Mouse (Mus musculus): Measurements from ENCODE around the gene Tprgl. TPM values are rescaled to one million over a fixed set of nuclear protein-coding genes. Genes with fewer than 3 reads are reported as not detected.

Gene Tprgl
- 144 and 146 TPM in 2 replicates for polyA plus RNA-seq (2016; fragmentation: Nextera tagmentation; extraction: Ambion mirVana)

DNA sequence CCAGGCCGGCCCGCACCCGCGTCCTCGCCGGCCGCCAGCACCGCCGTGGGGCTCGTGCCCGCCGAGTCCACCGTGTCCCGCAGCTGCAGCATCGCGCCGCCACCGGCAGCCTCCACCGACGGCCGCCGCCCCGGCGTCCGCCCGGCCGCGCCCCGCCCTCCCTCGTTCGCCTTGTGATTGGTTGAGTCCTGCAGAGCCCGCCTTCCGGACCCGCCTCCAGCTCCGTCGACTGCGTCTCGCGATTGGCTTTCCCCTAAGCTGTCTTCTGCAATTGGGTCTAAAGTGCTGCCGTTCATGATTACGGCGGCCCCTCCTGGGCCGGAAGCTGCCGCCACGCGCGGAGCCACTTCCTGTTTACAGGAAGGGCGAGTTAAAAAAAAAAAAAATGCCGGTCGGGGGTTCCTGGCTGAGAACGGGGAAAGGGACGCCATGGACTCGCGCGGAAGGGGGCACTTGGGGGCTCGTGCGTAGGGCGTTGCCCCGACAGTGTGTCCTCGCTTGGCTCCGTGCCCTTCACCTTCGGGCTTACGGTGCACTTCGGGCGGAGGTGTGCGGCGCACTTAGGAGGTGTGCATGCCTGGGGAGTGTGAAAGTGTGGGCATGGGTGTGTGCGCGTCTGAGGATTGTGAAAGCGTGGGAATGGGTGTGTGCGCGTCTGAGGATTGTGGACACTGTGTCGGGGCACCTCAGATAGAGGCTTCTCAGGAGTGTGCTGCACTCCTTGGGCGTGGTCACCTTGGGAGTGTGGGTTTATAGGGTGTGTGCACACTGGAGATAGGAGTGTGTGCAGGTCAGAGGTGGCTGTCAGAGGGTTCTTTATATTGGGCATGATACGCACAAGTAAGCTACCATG is at the start of gene Tprgl:
Gene Tprgl (minus strand): TSS at position 129 of the 853 bp plus-strand sequence.
- peak within 1 kb of the TSS; percentile 71 for H3K9ac ChIP-seq
- peaks cover 30% of the 10 kb centered on the region for H3K36me3 ChIP-seq
- 1% methylated on average over 67 of the region's 75 CpGs for WGBS
- no peaks in the 10 kb centered on the region for H3K27me3 ChIP-seq
- peak within 1 kb of the TSS; percentile 84 for H3K4me2 ChIP-seq (replicated peaks)
- H3K4me3 ChIP-seq = peak within 1 kb of the TSS; percentile 88
- ATAC-seq (ENCODE audit: insufficient number of reproducible peaks, insufficient read depth, low FRiP score, low TSS enrichment) = peak; percentile 93
- H3K9me3 ChIP-seq = no peaks in the 10 kb centered on the region
- peaks cover 16% of the 10 kb centered on the region for H3K4me1 ChIP-seq
- H3K27ac ChIP-seq = peak within 1 kb of the TSS; percentile 75; the same call in 1 of the 2 replicates

DNA sequence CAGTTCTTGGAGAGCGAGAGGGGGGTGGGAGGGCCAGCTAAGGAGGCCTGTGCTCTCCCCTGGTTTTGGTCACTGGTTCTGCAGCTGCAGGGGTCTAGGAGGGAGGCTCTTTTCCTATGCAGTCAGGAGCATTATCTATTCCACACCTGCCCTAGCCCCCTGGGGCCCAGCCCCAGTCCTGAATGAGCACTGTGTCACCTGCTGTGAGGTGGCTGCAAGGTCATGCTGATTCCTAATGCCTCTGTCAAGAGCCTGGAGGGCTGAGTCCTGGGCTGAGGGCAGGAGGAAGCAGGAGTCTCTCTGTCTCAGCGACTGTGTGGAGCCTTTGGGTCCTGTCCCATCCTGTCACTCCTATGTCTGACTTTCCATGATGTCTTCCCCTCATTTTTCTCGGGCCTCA is 49.4 kb upstream of the Tprgl start:
- H3K36me3 ChIP-seq = no peaks in the 10 kb centered on the region; the same call in 1 of the 2 replicates
- H3K27ac ChIP-seq = no peak overlapping the region; the same call in 1 of the 2 replicates
- peaks cover 39% of the 10 kb centered on the region for H3K4me1 ChIP-seq
- ATAC-seq (ENCODE audit: insufficient number of reproducible peaks, insufficient read depth, low FRiP score, low TSS enrichment) = no peak
- peak overlapping the region; percentile 16; the same call in 1 of the 2 replicates for H3K9ac ChIP-seq
- no peak overlapping the region for H3K4me2 ChIP-seq (replicated peaks)
- H3K4me3 ChIP-seq = no peak overlapping the region
- 13% methylated on average over 3 of the region's 3 CpGs for WGBS
- H3K9me3 ChIP-seq = no peaks in the 10 kb centered on the region
- H3K27me3 ChIP-seq = no peaks in the 10 kb centered on the region

DNA sequence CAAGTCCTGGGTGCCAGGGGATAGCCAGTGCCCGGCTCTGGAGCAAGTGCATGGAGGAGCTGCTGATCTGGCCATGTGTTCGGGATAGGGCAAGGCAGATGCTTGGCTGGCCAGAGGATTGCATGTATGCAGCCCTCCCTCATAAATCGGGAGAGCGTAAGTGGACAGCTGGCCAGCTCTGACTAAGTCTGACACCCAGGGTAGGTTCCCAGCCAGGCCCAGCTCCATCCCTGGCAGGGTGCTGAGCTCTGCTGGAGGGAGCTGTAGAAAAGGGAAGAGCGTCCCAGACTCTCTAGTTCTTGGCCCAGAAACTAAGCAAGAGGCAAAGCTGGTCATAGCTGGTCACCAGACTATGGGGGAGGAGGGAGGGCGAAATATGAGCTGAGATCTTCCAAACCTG is 48.6 kb upstream of the Tprgl start:
- 80% methylated on average over 6 of the region's 6 CpGs for WGBS
- no peak for ATAC-seq (ENCODE audit: insufficient number of reproducible peaks, insufficient read depth, low FRiP score, low TSS enrichment)

DNA sequence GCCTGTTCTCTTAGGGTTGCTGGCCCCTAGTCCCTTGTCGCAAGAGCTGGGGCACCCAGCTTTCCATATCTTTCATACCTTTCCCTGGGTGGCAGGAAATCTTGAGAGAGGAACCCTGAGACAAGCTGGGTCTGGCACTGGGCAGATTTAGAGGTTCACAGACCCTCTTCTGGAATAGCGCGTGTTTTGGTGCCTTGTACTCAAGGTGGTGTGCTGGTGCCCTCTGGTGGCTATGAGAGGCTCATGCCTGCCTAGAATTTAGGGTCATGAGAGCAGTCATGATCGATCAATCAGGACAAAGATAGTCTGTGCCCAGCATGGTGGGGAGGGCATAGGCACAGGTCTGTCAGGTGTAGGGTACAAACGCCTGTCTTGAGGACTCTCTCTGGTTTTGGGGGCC is 46.8 kb upstream of the Tprgl start:
- 10% methylated on average over 5 of the region's 5 CpGs for WGBS
- ATAC-seq (ENCODE audit: insufficient number of reproducible peaks, insufficient read depth, low FRiP score, low TSS enrichment) = no peak
- Histone ChIP-seq H3K4me2 (replicated peaks) (no peak overlapping the region), H3K4me1 (peaks cover 22% of the 10 kb centered on the region), H3K9me3 (no peaks in the 10 kb centered on the region), H3K9ac (0 out of 2 replicates have a peak overlapping the region, but pooled peaks have one; percentile 15), H3K4me3 (no peak overlapping the region), H3K27me3 (no peaks in the 10 kb centered on the region), H3K27ac (no peak overlapping the region), H3K36me3 (no peaks in the 10 kb centered on the region; the same call in 1 of the 2 replicates)

More for the DNA sequence above, 48.6 kb upstream of the Tprgl start:
- H3K4me1 ChIP-seq = peaks cover 35% of the 10 kb centered on the region
- H3K9me3 ChIP-seq = no peaks in the 10 kb centered on the region
- no peak overlapping the region for H3K4me2 ChIP-seq (replicated peaks)
- H3K9ac ChIP-seq = no peak overlapping the region
- no peaks in the 10 kb centered on the region; the same call in 1 of the 2 replicates for H3K36me3 ChIP-seq
- H3K27ac ChIP-seq = no peak overlapping the region
- no peak overlapping the region for H3K4me3 ChIP-seq
- H3K27me3 ChIP-seq = no peaks in the 10 kb centered on the region

DNA sequence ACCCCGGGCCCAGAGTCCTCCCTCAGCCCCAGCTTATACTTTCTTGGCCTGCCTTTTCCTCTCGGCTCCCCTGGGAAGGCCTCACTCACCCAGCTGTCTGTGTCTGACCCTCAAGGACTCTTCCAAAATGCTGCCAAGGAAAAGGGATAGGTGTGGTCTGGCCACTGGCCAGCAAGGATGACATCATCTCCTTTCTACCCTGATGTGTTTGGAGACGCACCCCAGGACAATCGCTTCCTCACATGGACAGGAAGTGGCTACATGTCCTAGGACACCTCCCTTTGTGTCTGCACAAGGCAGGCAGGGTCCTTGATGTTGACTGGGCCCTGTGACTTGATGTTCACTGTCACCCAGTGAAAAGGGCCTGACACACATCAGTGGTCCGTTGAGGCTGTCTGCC is 44.9 kb upstream of the Tprgl start:
- Histone ChIP-seq H3K9ac (no peak overlapping the region), H3K27me3 (no peaks in the 10 kb centered on the region), H3K4me1 (peaks cover 17% of the 10 kb centered on the region), H3K36me3 (no peaks in the 10 kb centered on the region), H3K27ac (no peak overlapping the region), H3K9me3 (no peaks in the 10 kb centered on the region), H3K4me2 (replicated peaks) (no peak overlapping the region), H3K4me3 (no peak overlapping the region)
- WGBS = 77% methylated on average over 5 of the region's 5 CpGs
- no peak for ATAC-seq (ENCODE audit: insufficient number of reproducible peaks, insufficient read depth, low FRiP score, low TSS enrichment)

DNA sequence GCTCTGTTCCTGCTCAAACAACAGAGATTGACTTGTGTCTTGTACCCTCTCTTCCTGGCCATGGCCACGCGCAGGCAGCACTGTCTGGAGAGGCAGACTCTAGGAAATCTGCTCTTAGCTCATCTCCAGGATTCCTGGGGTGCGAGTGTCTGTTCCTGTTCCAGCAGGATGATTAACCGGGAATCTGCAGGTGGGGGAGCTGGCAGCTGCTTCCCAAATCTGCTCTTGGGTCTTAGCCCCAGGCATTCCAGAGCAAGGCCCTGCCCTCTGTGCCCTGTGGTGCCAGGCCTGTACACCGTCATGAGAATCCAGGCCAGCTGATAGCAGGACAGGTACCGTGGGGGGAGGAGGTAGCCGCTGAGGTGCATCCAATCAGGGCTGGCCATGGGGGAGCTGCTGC is 44.1 kb upstream of the Tprgl start:
- no peak for ATAC-seq (ENCODE audit: insufficient number of reproducible peaks, insufficient read depth, low FRiP score, low TSS enrichment)
- Histone ChIP-seq H3K4me1 (peaks cover 11% of the 10 kb centered on the region; the same call in 1 of the 2 replicates), H3K9ac (no peak overlapping the region), H3K9me3 (no peaks in the 10 kb centered on the region), H3K36me3 (no peaks in the 10 kb centered on the region), H3K27me3 (no peaks in the 10 kb centered on the region), H3K27ac (no peak overlapping the region), H3K4me2 (replicated peaks) (no peak overlapping the region), H3K4me3 (no peak overlapping the region)
- whole genome bisulfite sequencing = 69% methylated on average over 7 of the region's 7 CpGs

DNA sequence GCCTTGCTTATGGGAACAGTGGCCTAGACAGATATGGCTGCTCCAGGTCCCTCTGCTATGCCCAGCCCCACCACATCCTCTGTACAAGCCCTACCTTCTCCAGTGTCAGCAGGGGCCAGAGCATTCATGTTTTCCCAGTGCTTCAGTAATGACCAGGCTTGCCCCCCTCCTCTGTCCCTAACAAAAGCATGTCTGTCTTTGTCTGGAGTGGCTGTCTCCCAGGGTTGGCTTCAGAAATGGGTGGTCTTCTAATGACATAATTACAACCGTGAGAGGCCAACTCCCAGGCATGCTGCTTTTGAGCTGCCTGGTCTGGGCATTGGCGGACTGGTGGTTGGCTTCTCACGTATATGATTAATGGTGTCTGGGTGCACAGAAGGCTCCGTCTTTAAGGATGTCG is 41.0 kb upstream of the Tprgl start:
- no peak overlapping the region for H3K4me2 ChIP-seq (replicated peaks)
- H3K9ac ChIP-seq = no peak overlapping the region
- H3K27me3 ChIP-seq = no peaks in the 10 kb centered on the region
- no peak for ATAC-seq (ENCODE audit: insufficient number of reproducible peaks, insufficient read depth, low FRiP score, low TSS enrichment)
- no peaks in the 10 kb centered on the region for H3K9me3 ChIP-seq
- no peak overlapping the region for H3K27ac ChIP-seq
- H3K4me1 ChIP-seq = peaks cover 24% of the 10 kb centered on the region
- no peak overlapping the region for H3K4me3 ChIP-seq
- no peaks in the 10 kb centered on the region for H3K36me3 ChIP-seq
- WGBS = 60% methylated on average over 5 of the region's 5 CpGs

DNA sequence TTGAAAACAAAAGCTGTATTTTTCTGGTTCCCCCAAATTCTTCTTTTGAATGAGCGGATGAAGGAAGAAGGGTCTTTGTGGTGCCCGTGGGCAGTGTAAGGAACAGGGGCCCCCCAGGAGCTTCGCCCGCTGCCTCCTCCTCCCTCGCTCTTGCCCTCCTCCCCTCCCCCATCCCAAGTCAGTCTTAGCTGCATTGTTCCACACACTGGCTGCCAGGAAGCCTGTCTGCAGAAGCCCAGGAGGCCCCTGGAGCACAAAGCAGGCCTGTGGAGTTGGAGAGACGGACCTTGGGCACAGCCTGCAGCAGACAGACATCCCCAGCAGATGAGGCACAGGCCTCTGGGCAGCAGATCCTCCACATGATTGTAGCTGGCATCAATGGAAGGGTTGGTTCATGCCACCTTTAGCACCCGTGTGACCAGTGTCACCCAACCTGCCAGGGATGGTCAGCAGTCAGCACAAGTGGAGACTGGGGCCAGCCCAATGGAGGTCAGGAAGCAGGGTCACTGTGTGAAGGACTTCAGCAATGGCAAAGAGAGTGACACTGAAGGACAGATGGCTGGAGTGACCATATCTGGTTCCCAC is 38.0 kb upstream of the Tprgl start:
- peaks cover 7% of the 10 kb centered on the region; the same call in 1 of the 2 replicates for H3K36me3 ChIP-seq
- 16% methylated on average over 7 of the region's 7 CpGs for WGBS
- H3K4me1 ChIP-seq = peaks cover 24% of the 10 kb centered on the region
- H3K9ac ChIP-seq = 0 out of 2 replicates have a peak overlapping the region, but pooled peaks have one; percentile 31
- no peak overlapping the region for H3K4me2 ChIP-seq (replicated peaks)
- peak overlapping the region; percentile 91 for H3K27ac ChIP-seq
- ATAC-seq (ENCODE audit: insufficient number of reproducible peaks, insufficient read depth, low FRiP score, low TSS enrichment) = peak; percentile 29; the same call in 1 of the 2 replicates
- H3K27me3 ChIP-seq = no peaks in the 10 kb centered on the region
- H3K4me3 ChIP-seq = no peak overlapping the region
- no peaks in the 10 kb centered on the region for H3K9me3 ChIP-seq

DNA sequence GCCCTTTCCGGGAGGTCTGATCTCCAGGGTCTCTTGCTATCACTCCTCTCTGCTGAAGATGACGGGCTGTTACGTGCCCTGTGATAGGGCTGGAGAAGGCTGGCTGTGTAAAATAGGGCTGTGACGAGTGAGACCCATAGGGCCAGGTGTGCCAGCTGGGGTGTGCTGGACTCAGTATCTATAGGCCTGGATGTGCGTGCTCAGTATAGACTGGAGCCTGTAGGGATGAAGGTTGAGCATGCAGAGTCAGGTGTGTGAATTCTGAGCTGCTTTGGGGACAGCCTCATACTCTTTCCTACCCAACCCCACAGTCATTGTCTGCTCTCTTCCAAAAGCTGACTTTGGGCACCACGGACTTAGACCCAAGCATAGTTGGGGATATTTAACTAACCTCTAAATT is 37.5 kb upstream of the Tprgl start:
- H3K4me2 ChIP-seq (replicated peaks) = no peak overlapping the region
- H3K27me3 ChIP-seq = no peaks in the 10 kb centered on the region
- H3K4me1 ChIP-seq = peaks cover 24% of the 10 kb centered on the region
- WGBS = 26% methylated on average over 6 of the region's 6 CpGs
- H3K4me3 ChIP-seq = no peak overlapping the region
- H3K27ac ChIP-seq = peak overlapping the region; percentile 91; the same call in 1 of the 2 replicates
- ATAC-seq (ENCODE audit: insufficient number of reproducible peaks, insufficient read depth, low FRiP score, low TSS enrichment) = 0 out of 2 replicates have a peak, but pooled peaks have one; percentile 17
- H3K36me3 ChIP-seq = peaks cover 7% of the 10 kb centered on the region; the same call in 1 of the 2 replicates
- no peak overlapping the region for H3K9ac ChIP-seq
- H3K9me3 ChIP-seq = no peaks in the 10 kb centered on the region

DNA sequence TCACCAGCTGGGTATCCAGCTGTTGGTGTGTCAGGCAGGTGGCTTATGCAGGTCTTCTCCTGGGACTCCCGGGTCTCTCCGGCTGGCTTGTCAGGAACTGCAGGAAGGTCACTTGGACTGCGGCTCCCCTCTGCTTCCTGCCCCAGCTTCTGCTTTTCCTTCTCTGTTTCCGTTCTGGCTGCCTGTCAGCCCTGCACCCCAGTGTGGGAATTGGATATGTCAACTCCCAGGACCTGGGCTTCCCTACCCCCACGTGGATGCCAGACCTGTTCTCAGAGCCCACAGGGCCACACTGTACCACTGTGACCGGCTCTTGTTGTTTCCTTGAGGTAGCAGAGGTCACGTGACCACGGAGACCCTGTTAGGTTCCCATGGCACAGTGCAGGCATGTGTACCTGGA is 28.5 kb upstream of the Tprgl start:
- no peak overlapping the region for H3K9ac ChIP-seq
- H3K27ac ChIP-seq = 0 out of 2 replicates have a peak overlapping the region, but pooled peaks have one; percentile 27
- 70% methylated on average over 8 of the region's 8 CpGs for WGBS
- no peaks in the 10 kb centered on the region for H3K27me3 ChIP-seq
- H3K4me2 ChIP-seq (replicated peaks) = no peak overlapping the region
- H3K4me3 ChIP-seq = no peak overlapping the region
- peaks cover 8% of the 10 kb centered on the region; the same call in 1 of the 2 replicates for H3K4me1 ChIP-seq
- ATAC-seq (ENCODE audit: insufficient number of reproducible peaks, insufficient read depth, low FRiP score, low TSS enrichment) = no peak
- peaks cover 7% of the 10 kb centered on the region; the same call in 1 of the 2 replicates for H3K36me3 ChIP-seq
- H3K9me3 ChIP-seq = no peaks in the 10 kb centered on the region

DNA sequence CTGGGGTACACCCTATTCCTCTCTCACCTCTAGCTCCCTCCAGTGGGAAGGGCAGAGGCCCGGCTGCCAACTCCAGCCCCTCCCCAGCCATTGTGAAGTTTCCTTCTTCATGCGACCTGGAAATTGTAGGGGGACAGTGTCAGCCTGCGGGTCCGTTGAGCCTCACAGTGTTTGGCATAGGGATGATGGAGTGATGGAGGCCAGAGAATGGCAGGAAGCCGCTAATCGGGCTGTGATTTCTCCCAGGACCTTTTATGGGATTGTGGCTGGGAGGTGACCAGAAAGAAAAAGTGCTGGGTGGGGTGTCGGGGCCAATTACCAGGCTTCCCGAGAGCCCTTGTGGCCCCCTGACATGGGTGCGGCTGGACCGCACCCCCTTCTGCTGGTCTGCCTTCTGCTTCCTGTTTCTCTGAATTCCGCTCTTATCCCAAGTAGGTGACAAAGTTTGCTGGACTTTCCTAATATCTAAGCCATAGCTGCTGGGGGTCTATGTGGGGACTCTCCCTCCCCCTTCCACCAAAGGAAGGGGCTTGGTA is 25.6 kb upstream of the Tprgl start:
- WGBS = 79% methylated on average over 11 of the region's 11 CpGs
- H3K4me2 ChIP-seq (replicated peaks) = no peak overlapping the region
- ATAC-seq (ENCODE audit: insufficient number of reproducible peaks, insufficient read depth, low FRiP score, low TSS enrichment) = no peak
- H3K27me3 ChIP-seq = no peaks in the 10 kb centered on the region
- H3K27ac ChIP-seq = no peak overlapping the region
- H3K4me1 ChIP-seq = peaks cover 8% of the 10 kb centered on the region; the same call in 1 of the 2 replicates
- H3K4me3 ChIP-seq = no peak overlapping the region
- no peaks in the 10 kb centered on the region for H3K9me3 ChIP-seq
- H3K36me3 ChIP-seq = 0 out of 2 replicates have a peak, but pooled peaks cover 6% of the 10 kb centered on the region
- H3K9ac ChIP-seq = no peak overlapping the region

Data from embryonic facial prominence, embryonic 12.5 days (tissue).